Mouse (Mus musculus): ENCODE measurements around the gene Tle4. TPM values are rescaled to one million over a fixed set of nuclear protein-coding genes. Genes with fewer than 3 reads are reported as not detected.

Tle4 gene
- polyA plus RNA-seq, 1 experiment = 16.3 TPM

GRCm38 (mm10) chr19:14479711-14480110 lies 118.1 kb downstream of the Tle4 start:
- Histone ChIP-seq H3K4me1 (ENCODE audit: control insufficient read depth, insufficient read depth, low read length) (no peaks in the 10 kb centered on the region), H3K27me3 (ENCODE audit: control insufficient read depth, insufficient read depth, low read length) (no peaks in the 10 kb centered on the region), H3K27ac (ENCODE audit: insufficient read depth, low read length) (no peak overlapping the region), H3K4me3 (replicated peaks; ENCODE audit: insufficient read depth, low read depth, low read length) (no peak overlapping the region)
- TF ChIP-seq CTCF (IDR thresholded peaks at IDR 0.05; ENCODE audit: borderline replicate concordance, insufficient read depth, low read depth, low read length) (no peak), POLR2A (IDR thresholded peaks at IDR 0.05; ENCODE audit: borderline replicate concordance, insufficient read depth, low read length) (no peak)
- DNase-seq = peak in 1 of 2 experiments; percentile 5

- Histone ChIP-seq H3K27ac (ENCODE audit: insufficient read depth, low read length) (no peak overlapping the region), H3K27me3 (ENCODE audit: control insufficient read depth, insufficient read depth, low read length) (no peaks in the 10 kb centered on the region), H3K4me1 (ENCODE audit: control insufficient read depth, insufficient read depth, low read length) (no peaks in the 10 kb centered on the region), H3K4me3 (replicated peaks; ENCODE audit: insufficient read depth, low read depth, low read length) (no peak overlapping the region)
- TF ChIP-seq CTCF (IDR thresholded peaks at IDR 0.05; ENCODE audit: borderline replicate concordance, insufficient read depth, low read depth, low read length) = no peak
- TF ChIP-seq POLR2A (IDR thresholded peaks at IDR 0.05; ENCODE audit: borderline replicate concordance, insufficient read depth, low read length) = no peak
- no peak for DNase-seq
- 98% methylated on average over 8 of the region's 8 CpGs for WGBS
These were observed 128.5 kb downstream of the Tle4 start for GRCm38 (mm10) chr19:14469325-14469724.

GRCm38 (mm10) chr19:14468733-14469132 lies 129.1 kb downstream of the Tle4 start:
- Histone ChIP-seq H3K4me3 (replicated peaks; ENCODE audit: insufficient read depth, low read depth, low read length) (no peak overlapping the region), H3K27ac (ENCODE audit: insufficient read depth, low read length) (no peak overlapping the region), H3K27me3 (ENCODE audit: control insufficient read depth, insufficient read depth, low read length) (no peaks in the 10 kb centered on the region), H3K4me1 (ENCODE audit: control insufficient read depth, insufficient read depth, low read length) (no peaks in the 10 kb centered on the region)
- no peak for DNase-seq
- WGBS = 98% methylated on average over 2 of the region's 2 CpGs
- TF ChIP-seq POLR2A (IDR thresholded peaks at IDR 0.05; ENCODE audit: borderline replicate concordance, insufficient read depth, low read length) (no peak), CTCF (IDR thresholded peaks at IDR 0.05; ENCODE audit: borderline replicate concordance, insufficient read depth, low read depth, low read length) (no peak)

- 95% methylated on average over 8 of the region's 8 CpGs for WGBS
These were observed 131.8 kb downstream of the Tle4 start for GRCm38 (mm10) chr19:14466020-14466419.

GRCm38 (mm10) chr19:14463281-14464079 lies 134.4 kb downstream of the Tle4 start:
- Histone ChIP-seq H3K4me1 (ENCODE audit: control insufficient read depth, insufficient read depth, low read length) (no peaks in the 10 kb centered on the region), H3K27ac (ENCODE audit: insufficient read depth, low read length) (no peak overlapping the region), H3K27me3 (ENCODE audit: control insufficient read depth, insufficient read depth, low read length) (no peaks in the 10 kb centered on the region), H3K4me3 (replicated peaks; ENCODE audit: insufficient read depth, low read depth, low read length) (no peak overlapping the region)
- WGBS = 64% methylated on average over 5 of the region's 5 CpGs
- no peak for DNase-seq
- no peak for TF ChIP-seq CTCF (IDR thresholded peaks at IDR 0.05; ENCODE audit: borderline replicate concordance, insufficient read depth, low read depth, low read length)
- TF ChIP-seq POLR2A (IDR thresholded peaks at IDR 0.05; ENCODE audit: borderline replicate concordance, insufficient read depth, low read length) = no peak

More at GRCm38 (mm10) chr19:14466020-14466419, 131.8 kb downstream of the Tle4 start:
- TF ChIP-seq CTCF (IDR thresholded peaks at IDR 0.05; ENCODE audit: borderline replicate concordance, insufficient read depth, low read depth, low read length) = no peak
- no peak for TF ChIP-seq POLR2A (IDR thresholded peaks at IDR 0.05; ENCODE audit: borderline replicate concordance, insufficient read depth, low read length)
- Histone ChIP-seq H3K4me3 (replicated peaks; ENCODE audit: insufficient read depth, low read depth, low read length) (no peak overlapping the region), H3K4me1 (ENCODE audit: control insufficient read depth, insufficient read depth, low read length) (no peaks in the 10 kb centered on the region), H3K27ac (ENCODE audit: insufficient read depth, low read length) (no peak overlapping the region), H3K27me3 (ENCODE audit: control insufficient read depth, insufficient read depth, low read length) (no peaks in the 10 kb centered on the region)
- no peak for DNase-seq

- TF ChIP-seq POLR2A (IDR thresholded peaks at IDR 0.05; ENCODE audit: borderline replicate concordance, insufficient read depth, low read length) (no peak), CTCF (IDR thresholded peaks at IDR 0.05; ENCODE audit: borderline replicate concordance, insufficient read depth, low read depth, low read length) (no peak)
- Histone ChIP-seq H3K4me3 (replicated peaks; ENCODE audit: insufficient read depth, low read depth, low read length) (no peak overlapping the region), H3K27me3 (ENCODE audit: control insufficient read depth, insufficient read depth, low read length) (no peaks in the 10 kb centered on the region), H3K4me1 (ENCODE audit: control insufficient read depth, insufficient read depth, low read length) (peaks cover 5% of the 10 kb centered on the region), H3K27ac (ENCODE audit: insufficient read depth, low read length) (no peak overlapping the region)
- WGBS = 24% methylated on average over 10 of the region's 10 CpGs
- DNase-seq = peak; percentile 40 to 68
These were observed 144.4 kb downstream of the Tle4 start for GRCm38 (mm10) chr19:14453486-14453885.

- H3K27me3 ChIP-seq (ENCODE audit: control insufficient read depth, insufficient read depth, low read length) = no peaks in the 10 kb centered on the region
- 96% methylated on average over 6 of the region's 6 CpGs for WGBS
- no peak for DNase-seq
- TF ChIP-seq CTCF (IDR thresholded peaks at IDR 0.05; ENCODE audit: borderline replicate concordance, insufficient read depth, low read depth, low read length) (no peak), POLR2A (IDR thresholded peaks at IDR 0.05; ENCODE audit: borderline replicate concordance, insufficient read depth, low read length) (no peak)
- H3K27ac ChIP-seq (ENCODE audit: insufficient read depth, low read length) = no peak overlapping the region
- no peak overlapping the region for H3K4me3 ChIP-seq (replicated peaks; ENCODE audit: insufficient read depth, low read depth, low read length)
- H3K4me1 ChIP-seq (ENCODE audit: control insufficient read depth, insufficient read depth, low read length) = peaks cover 5% of the 10 kb centered on the region
These were observed 146.5 kb downstream of the Tle4 start for GRCm38 (mm10) chr19:14451329-14451728.

- DNase-seq = no peak
- no peaks in the 10 kb centered on the region for H3K27me3 ChIP-seq (ENCODE audit: control insufficient read depth, insufficient read depth, low read length)
- 83% methylated on average over 3 of the region's 3 CpGs for WGBS
- no peak overlapping the region for H3K27ac ChIP-seq (ENCODE audit: insufficient read depth, low read length)
- H3K4me3 ChIP-seq (replicated peaks; ENCODE audit: insufficient read depth, low read depth, low read length) = no peak overlapping the region
- TF ChIP-seq CTCF (IDR thresholded peaks at IDR 0.05; ENCODE audit: borderline replicate concordance, insufficient read depth, low read depth, low read length) (0 out of 2 replicates have a peak, but pooled peaks have one; percentile 6), POLR2A (IDR thresholded peaks at IDR 0.05; ENCODE audit: borderline replicate concordance, insufficient read depth, low read length) (no peak)
- H3K4me1 ChIP-seq (ENCODE audit: control insufficient read depth, insufficient read depth, low read length) = peaks cover 5% of the 10 kb centered on the region
These were observed 148.1 kb downstream of the Tle4 start for GRCm38 (mm10) chr19:14449738-14450137.
